ENCODE assay signal across 12 mouse cellular contexts in genomic region chr19:57487051-57487658, GRCm38 (mm10). TPM values are rescaled to one million over a fixed set of nuclear protein-coding genes. Genes with fewer than 3 reads are reported as not detected.
DNase-seq lines count a peak whose midpoint lies in the region; ATAC-seq and TF ChIP-seq lines count a peak whose summit lies in the region.
"Had no signal": no experiment of that assay in that cellular context is flagged by ENCODE, and none has a peak within 500 bp of the region (broad histone marks: within the 10 kb centered on the region; RNA-seq: fewer than 3 reads in every experiment).

No protein-coding gene starts in this region.

- WGBS in forebrain, postnatal 0 days = 65% methylated on average over 13 of the region's 13 CpGs
- 92% methylated on average over 13 of the region's 13 CpGs for WGBS in forebrain, embryonic 12.5 days
- WGBS in midbrain, embryonic 13.5 days = 67% methylated on average over 13 of the region's 13 CpGs
- 93% methylated on average over 13 of the region's 13 CpGs for WGBS in midbrain, embryonic 10.5 days

- H3K9me3 ChIP-seq in forebrain, postnatal 0 days (ENCODE audit: low read length) = no peaks in the 10 kb centered on the region
- H3K9me3 ChIP-seq in forebrain, embryonic 12.5 days = 0 out of 2 replicates have a peak, but pooled peaks cover 2% of the 10 kb centered on the region
- no peaks in the 10 kb centered on the region for H3K9me3 ChIP-seq in midbrain, embryonic 13.5 days
- 0 out of 2 replicates have a peak, but pooled peaks cover 4% of the 10 kb centered on the region for H3K9me3 ChIP-seq in midbrain, embryonic 10.5 days (replicated peaks)
- H3K9me3 ChIP-seq: lung, embryonic 15.5 days had no signal

- no peaks in the 10 kb centered on the region for H3K27me3 ChIP-seq in forebrain, postnatal 0 days (ENCODE audit: insufficient read depth, low read length)
- H3K27me3 ChIP-seq in forebrain, embryonic 12.5 days = no peaks in the 10 kb centered on the region
- no peaks in the 10 kb centered on the region for H3K27me3 ChIP-seq in midbrain, embryonic 13.5 days
- H3K27me3 ChIP-seq in midbrain, embryonic 10.5 days (ENCODE audit: low read depth, poor library complexity, severe bottlenecking) = no peaks in the 10 kb centered on the region
- H3K27me3 ChIP-seq: lung, embryonic 15.5 days had no signal

- no peak overlapping the region for H3K4me3 ChIP-seq in forebrain, postnatal 0 days (ENCODE audit: low read depth, low read length)
- no peak overlapping the region for H3K4me3 ChIP-seq in forebrain, embryonic 12.5 days (replicated peaks)
- H3K4me3 ChIP-seq in midbrain, embryonic 13.5 days (replicated peaks) = no peak overlapping the region
- no peak overlapping the region for H3K4me3 ChIP-seq in midbrain, embryonic 10.5 days
- H3K4me3 ChIP-seq: lung, embryonic 15.5 days had no signal

- H3K27ac ChIP-seq in forebrain, postnatal 0 days (ENCODE audit: low read depth, low read length) = 0 out of 2 replicates have a peak overlapping the region, but pooled peaks have one; percentile 9
- H3K27ac ChIP-seq in forebrain, embryonic 12.5 days = no peak overlapping the region
- H3K27ac ChIP-seq in midbrain, embryonic 13.5 days = peak overlapping the region; percentile 76
- no peak overlapping the region for H3K27ac ChIP-seq in midbrain, embryonic 10.5 days (replicated peaks)
- H3K27ac ChIP-seq: lung, embryonic 15.5 days had no signal

- 0 out of 2 replicates have a peak overlapping the region, but pooled peaks have one; percentile 2 for H3K4me2 ChIP-seq in forebrain, postnatal 0 days (ENCODE audit: low read depth)
- no peak overlapping the region for H3K4me2 ChIP-seq in forebrain, embryonic 12.5 days
- peak overlapping the region; percentile 25; the same call in 1 of the 2 replicates for H3K4me2 ChIP-seq in midbrain, embryonic 13.5 days (replicated peaks)
- H3K4me2 ChIP-seq: lung, embryonic 15.5 days had no signal

- no peak overlapping the region for H3K9ac ChIP-seq in forebrain, postnatal 0 days
- H3K9ac ChIP-seq in forebrain, embryonic 12.5 days = no peak overlapping the region
- 0 out of 2 replicates have a peak overlapping the region, but pooled peaks have one; percentile 32 for H3K9ac ChIP-seq in midbrain, embryonic 13.5 days (replicated peaks)
- H3K9ac ChIP-seq: lung, embryonic 15.5 days had no signal

- H3K4me1 ChIP-seq in forebrain, postnatal 0 days (ENCODE audit: insufficient read depth) = 0 out of 2 replicates have a peak, but pooled peaks cover 3% of the 10 kb centered on the region
- H3K4me1 ChIP-seq in forebrain, embryonic 12.5 days = no peaks in the 10 kb centered on the region; the same call in 1 of the 2 replicates
- H3K4me1 ChIP-seq in midbrain, embryonic 13.5 days (replicated peaks) = peaks cover 14% of the 10 kb centered on the region
- 0 out of 2 replicates have a peak, but pooled peaks cover 3% of the 10 kb centered on the region for H3K4me1 ChIP-seq in midbrain, embryonic 10.5 days
- H3K4me1 ChIP-seq: lung, embryonic 15.5 days had no signal

- H3K36me3 ChIP-seq in forebrain, postnatal 0 days (ENCODE audit: insufficient read depth) = peaks cover 3% of the 10 kb centered on the region
- peaks cover 8% of the 10 kb centered on the region for H3K36me3 ChIP-seq in forebrain, embryonic 12.5 days (replicated peaks)
- 0 out of 2 replicates have a peak, but pooled peaks cover 3% of the 10 kb centered on the region for H3K36me3 ChIP-seq in midbrain, embryonic 13.5 days
- H3K36me3 ChIP-seq in midbrain, embryonic 10.5 days = peaks cover 21% of the 10 kb centered on the region

- no peak for DNase-seq in forebrain, postnatal 0 days
- no peak for DNase-seq in midbrain, embryonic 10.5 days (ENCODE audit: low spot score)
- DNase-seq in mesoderm, embryonic 11.5 days (ENCODE audit: low read depth, low spot score) = peak; percentile 66
- DNase-seq in adrenal gland, adult 18-20 months (ENCODE audit: low spot score in 2 of 2) = no peak
- DNase-seq in gastrocnemius, postnatal 10 days = no peak
- DNase-seq: adrenal gland, postnatal 25 days; cerebellum, adult 11 months; right cerebral cortex, adult 18-20 months had no signal

- no peak for TF ChIP-seq CTCF in forebrain, postnatal 0 days (IDR thresholded peaks at IDR 0.05; ENCODE audit: low read depth)

- 0 out of 2 replicates have a peak, but pooled peaks have one; percentile 25 for ATAC-seq in forebrain, postnatal 0 days
- no peak for ATAC-seq in forebrain, embryonic 12.5 days (ENCODE audit: low FRiP score)
- peak; percentile 40; the same call in 1 of the 2 replicates for ATAC-seq in midbrain, embryonic 13.5 days
- ATAC-seq in erythroid progenitor cell, adult 5-6 weeks (replicated peaks; ENCODE audit: low FRiP score, poor library complexity, severe bottlenecking) = no peak

RNA-seq across cellular contexts. Expression of gene Trub1, which starts 34.4 kb away (rescaled TPM):
- total RNA-seq in forebrain, postnatal 0 days (2014; rRNA removed) = 26.1 and 27.7 TPM in 2 replicates
- 17.2 and 21.5 TPM in 2 replicates for polyA plus RNA-seq in forebrain, postnatal 0 days (2015; fragmentation: Nextera tagmentation; extraction: Ambion mirVana)
- polyA plus RNA-seq in forebrain, embryonic 12.5 days (2016; fragmentation: Nextera tagmentation; extraction: Ambion mirVana) = 18.4 and 20.1 TPM in 2 replicates
- 14.2 and 15.1 TPM in 2 replicates for polyA plus RNA-seq in midbrain, embryonic 13.5 days (2015; fragmentation: Nextera tagmentation; extraction: Ambion mirVana)
- 22.5 and 22.7 TPM in 2 replicates for polyA plus RNA-seq in midbrain, embryonic 10.5 days (2016; fragmentation: Nextera tagmentation; extraction: Ambion mirVana)
- total RNA-seq in adrenal gland, adult 18-20 months (2021) = 10 to 100 TPM; 10.1 to 16.8 TPM
- not detected in 2 replicates for total RNA-seq in erythroid progenitor cell, adult 5-6 weeks (2015; ENCODE audit: low replicate concordance)
- 2.7 TPM in 1 of 2 replicates, not detected in the other for total RNA-seq in erythroid progenitor cell, adult 5-6 weeks (2017; ENCODE audit: low replicate concordance)
- total RNA-seq in gastrocnemius, postnatal 10 days (2021) = 10 to 100 TPM in 1 of 2 experiments, 1 to 10 TPM in 1; 8.0 to 10.8 TPM

Comparison
In these comparisons a context has a peak if more than half of its experiments do, and no peak if none do; other contexts are left out.
1. ATAC-seq: peak in forebrain, postnatal 0 days (single experiment) and midbrain, embryonic 13.5 days (single experiment); none in forebrain, embryonic 12.5 days (single experiment) and erythroid progenitor cell, adult 5-6 weeks (single experiment).
2. H3K27ac ChIP-seq: peak in forebrain, postnatal 0 days (single experiment) and midbrain, embryonic 13.5 days (single experiment); none in forebrain, embryonic 12.5 days (single experiment) and midbrain, embryonic 10.5 days (single experiment).